Mouse (Mus musculus) left cerebral cortex, adult 6 months (tissue): ENCODE measurements around the gene Heatr6. TPM values are rescaled to one million over a fixed set of nuclear protein-coding genes. Genes with fewer than 3 reads are reported as not detected.

Experiments
- long read RNA-seq, 2 experiments: library from polyadenylated mRNA; unstranded; transcript quantifications; one replicate each; pipeline ENCODE4 v2.0.0; 2019 to 2020
- polyA plus RNA-seq: library from polyadenylated mRNA; unstranded; fragments of <200 nt; fragmentation: Nextera tagmentation; gene quantifications from 2 replicates; pipeline ENCODE4 v1.2.3, GENCODE M21; 2021

Gene Heatr6
- polyA plus RNA-seq: 5.9 and 6.4 TPM in 2 replicates
- long read RNA-seq, experiment 1, full-length matches to known transcripts: 2 of 25 reads
- long read RNA-seq, experiment 1, partial matches to known transcripts: 14 of 25 reads
- long read RNA-seq, experiment 1, other reads (novel, unspliced or antisense): 9 of 25 reads
- long read RNA-seq, experiment 2, partial matches to known transcripts: 9 of 11 reads
- long read RNA-seq, experiment 2, other reads (novel, unspliced or antisense): 2 of 11 reads

GRCm38 (mm10) chr11:83753581-83754181, at the start of gene Heatr6:
Gene Heatr6 (plus strand): TSS chr11:83753696.

DNA sequence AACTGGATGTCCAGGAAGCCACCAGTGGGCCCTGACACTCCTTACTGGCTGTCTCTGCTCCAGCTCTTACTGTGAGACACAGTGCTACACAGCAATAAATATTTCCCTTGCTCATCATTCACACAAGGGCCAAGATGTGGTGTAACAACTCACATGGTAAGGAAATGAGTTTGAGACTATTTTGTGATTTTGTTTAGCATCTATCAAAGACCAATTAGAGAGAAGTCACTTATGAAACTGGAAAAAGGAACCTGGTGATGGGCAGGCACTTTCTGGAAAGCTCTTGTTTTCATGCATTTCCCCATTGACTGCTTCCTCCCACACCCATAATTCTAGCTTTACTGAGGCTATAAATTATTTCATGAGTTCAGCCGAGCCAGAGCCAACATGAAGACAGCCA, 49.8 kb upstream of the Heatr6 start, which contains the start of gene Wfdc17:
Wfdc17 (plus strand) TSS at position 287 of the 400 bp plus-strand sequence.

GRCm38 (mm10) chr11:83708715-83709114, 44.8 kb upstream of the Heatr6 start, which contains the start of gene Wfdc18:
Gene Wfdc18 (plus strand): TSS chr11:83709015.

DNA sequence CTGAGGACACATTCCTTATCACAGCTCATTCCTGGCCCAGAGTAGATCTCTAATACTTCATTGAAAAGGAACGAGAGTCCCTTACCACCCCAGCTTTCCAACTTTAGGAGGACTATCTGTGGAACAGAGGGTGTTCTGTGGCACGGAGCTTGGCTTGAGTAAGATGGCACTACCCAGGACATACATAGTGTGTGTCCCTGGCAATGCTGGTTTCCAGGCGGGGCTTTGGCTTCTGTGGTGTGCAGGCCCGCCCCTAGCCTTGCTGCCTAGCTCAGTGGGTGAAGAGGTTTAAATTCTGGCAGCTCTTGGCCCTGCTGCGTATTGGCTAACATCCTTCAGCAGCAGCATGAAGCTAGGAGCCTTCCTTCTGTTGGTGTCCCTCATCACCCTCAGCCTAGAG, 6.8 kb upstream of the Heatr6 start, which contains the start of gene Wfdc21:
Wfdc21 (plus strand) TSS at position 260 of the 400 bp plus-strand sequence.

Other genes with a start within 250 kb of the Heatr6 start
- gene Heatr9, start 231.5 kb upstream of the Heatr6 start, polyA plus RNA-seq: not detected in 2 replicates
- gene Ccl5, start 223.2 kb upstream of the Heatr6 start, polyA plus RNA-seq: 0.74 and 5.3 TPM in 2 replicates
- gene Ccl9, start 175.1 kb upstream of the Heatr6 start, polyA plus RNA-seq: 0.67 and 2.3 TPM in 2 replicates
- gene Ccl6, start 160.6 kb upstream of the Heatr6 start, polyA plus RNA-seq: 3.0 TPM in 2 replicates
- not detected in 2 replicates for gene Rpl9-ps1, start 108.1 kb upstream of the Heatr6 start, polyA plus RNA-seq
- gene Ccl3, start 104.3 kb upstream of the Heatr6 start, polyA plus RNA-seq: 1.0 and 1.1 TPM in 2 replicates
- gene Ccl4, start 91.1 kb upstream of the Heatr6 start, polyA plus RNA-seq: 0.78 and 1.6 TPM in 2 replicates
- gene Wfdc17, start 49.7 kb upstream of the Heatr6 start, polyA plus RNA-seq: 2.4 and 3.2 TPM in 2 replicates
- 9.6 and 12.4 TPM in 2 replicates for gene Wfdc18, start 44.7 kb upstream of the Heatr6 start, polyA plus RNA-seq
- gene Wfdc21, start 6.8 kb upstream of the Heatr6 start, polyA plus RNA-seq: not detected in 2 replicates
- 0.55 and 1.4 TPM in 2 replicates for gene Hnf1b, start 96.4 kb downstream of the Heatr6 start, polyA plus RNA-seq
- 9.8 and 12.2 TPM in 2 replicates for gene Ddx52, start 188.4 kb downstream of the Heatr6 start, polyA plus RNA-seq
- 6.0 and 7.5 TPM in 2 replicates for gene Synrg, start 210.7 kb downstream of the Heatr6 start, polyA plus RNA-seq